Mouse (Mus musculus) E14TG2a.4 (cell line): Measurements from ENCODE around the gene Crb1.
"Not testable (repeated sequence)": the region's sequence is repeated elsewhere in the genome, so short reads cannot be mapped to it uniquely, and the experiment has no call there.

Experiments
- CTCF ChIP-seq: conservative IDR thresholded peaks from 2 replicates; pipeline ENCODE4 v1.5.1; 2014; ENCODE audit warnings: low read length
- NANOG ChIP-seq: IDR thresholded peaks from 2 replicates; pipeline ENCODE4 v1.6.1; 2014; ENCODE audit warnings: borderline replicate concordance, low read length, mixed read lengths
- POU5F1 ChIP-seq: IDR thresholded peaks from 2 replicates; pipeline ENCODE4 v1.6.1; 2014; ENCODE audit warnings: low read length, borderline replicate concordance

GRCm38 (mm10) chr1:139412365-139412764 lies 35.5 kb upstream of the Crb1 start:
- not testable (repeated sequence) for TF ChIP-seq CTCF, POU5F1
- peak; percentile 96 for TF ChIP-seq NANOG
